Mouse (Mus musculus): Measurements from ENCODE around the gene Tph1.
"Not testable (repeated sequence)": the region's sequence is repeated elsewhere in the genome, so short reads cannot be mapped to it uniquely, and the experiment has no call there.

The Tph1 gene

GRCm38 (mm10) chr7:46672160-46672672 lies at the start of gene Tph1:
Gene Tph1 (minus strand): TSS chr7:46672537.
- no peak for DNase-seq

- no peak for DNase-seq
Measured at GRCm38 (mm10) chr7:46720460-46720859, 48.1 kb upstream of the Tph1 start.

- no peak for DNase-seq
Measured at GRCm38 (mm10) chr7:46719526-46719925, 47.2 kb upstream of the Tph1 start.

- no peak for DNase-seq
Measured at GRCm38 (mm10) chr7:46718591-46719270, 46.4 kb upstream of the Tph1 start.

- peak; percentile 21 for DNase-seq
Measured at GRCm38 (mm10) chr7:46716897-46717296, 44.6 kb upstream of the Tph1 start.

- DNase-seq = no peak
Measured at GRCm38 (mm10) chr7:46715600-46715999, 43.3 kb upstream of the Tph1 start, which contains the start of gene Saa3. Gene Saa3 (minus strand): TSS chr7:46715700.

GRCm38 (mm10) chr7:46714518-46714917 lies 42.2 kb upstream of the Tph1 start:
- peak; percentile 60 for DNase-seq

GRCm38 (mm10) chr7:46712250-46712649 lies 39.9 kb upstream of the Tph1 start:
- DNase-seq = no peak

GRCm38 (mm10) chr7:46710390-46710844 lies 38.1 kb upstream of the Tph1 start, which contains the start of gene Saal1:
Gene Saal1 (minus strand): TSS chr7:46710680.
- DNase-seq = peak; percentile 81

- DNase-seq = no peak
Measured at GRCm38 (mm10) chr7:46700521-46701025, 28.2 kb upstream of the Tph1 start.

GRCm38 (mm10) chr7:46696754-46697153 lies 24.4 kb upstream of the Tph1 start:
- no peak for DNase-seq

- no peak for DNase-seq
Measured at GRCm38 (mm10) chr7:46686827-46687226, 14.5 kb upstream of the Tph1 start.

- DNase-seq = no peak
Measured at GRCm38 (mm10) chr7:46680732-46681131, 8.4 kb upstream of the Tph1 start.

GRCm38 (mm10) chr7:46679044-46679443 lies 6.7 kb upstream of the Tph1 start:
- not testable (repeated sequence) for DNase-seq

- DNase-seq = no peak
Measured at GRCm38 (mm10) chr7:46678417-46678816, 6.1 kb upstream of the Tph1 start.

- DNase-seq = no peak
Measured at GRCm38 (mm10) chr7:46676808-46677360, 4.5 kb upstream of the Tph1 start.

- DNase-seq = no peak
Measured at GRCm38 (mm10) chr7:46675886-46676285, 3.5 kb upstream of the Tph1 start.

- no peak for DNase-seq
Measured at GRCm38 (mm10) chr7:46675061-46675460, 2.7 kb upstream of the Tph1 start.

- DNase-seq = no peak
Measured at GRCm38 (mm10) chr7:46667256-46667655, 5.1 kb downstream of the Tph1 start.

- no peak for DNase-seq
Measured at GRCm38 (mm10) chr7:46665236-46665635, 7.1 kb downstream of the Tph1 start.

GRCm38 (mm10) chr7:46661591-46662090 lies 10.7 kb downstream of the Tph1 start:
- no peak for DNase-seq

- no peak for DNase-seq
Measured at GRCm38 (mm10) chr7:46652279-46652678, 20.1 kb downstream of the Tph1 start.

- DNase-seq = not testable (repeated sequence)
Measured at GRCm38 (mm10) chr7:46650231-46650630, 22.1 kb downstream of the Tph1 start.
